Mouse (Mus musculus) lung, postnatal 0 days (tissue): ENCODE data around the gene Rab27a. TPM values are rescaled to one million over a fixed set of nuclear protein-coding genes. Genes with fewer than 3 reads are reported as not detected.

ENCODE experiments used
- ATAC-seq: fragments of 200-750 bp; cut with Nextera tagmentation; 2 replicates; pipeline ENCODE4 v1.8.0; 2017; ENCODE audit warnings: moderate library complexity
- DNase-seq: peaks from one replicate; pipeline ENCODE4 v3.0.0-alpha.2; 2016; ENCODE audit warnings: low spot score
- H3K27ac ChIP-seq: fragments of 300-500 bp; sonication (generic); 2 replicates; pipeline ENCODE4 v1.5.1; 2014; ENCODE audit warnings: antibody characterized with exemption, mild to moderate bottlenecking, low read length, mixed read lengths
- H3K27me3 ChIP-seq: fragments of 300-500 bp; sonication (generic); replicated peaks from 2 replicates; pipeline ENCODE4 v1.6.1; 2014; ENCODE audit warnings: low read length, mixed read lengths; ENCODE audit not compliant: insufficient read depth
- H3K36me3 ChIP-seq: fragments of 300-500 bp; sonication (generic); 2 replicates; pipeline ENCODE4 v1.6.1; 2014; ENCODE audit warnings: low read length, mixed read lengths; ENCODE audit not compliant: insufficient read depth
- H3K4me1 ChIP-seq: fragments of 300-500 bp; sonication (generic); 2 replicates; pipeline ENCODE4 v1.6.1; 2014; ENCODE audit warnings: antibody characterized with exemption, low read depth, low read length, mixed read lengths; ENCODE audit not compliant: insufficient read depth
- H3K4me2 ChIP-seq: fragments of 300-500 bp; sonication (generic); replicated peaks from 2 replicates; pipeline ENCODE4 v1.6.1; 2014; ENCODE audit warnings: low read depth, mild to moderate bottlenecking, low read length, moderate library complexity, mixed read lengths
- H3K4me3 ChIP-seq: fragments of 300-500 bp; sonication (generic); 2 replicates; pipeline ENCODE4 v1.5.1; 2014; ENCODE audit warnings: low read depth, low read length
- H3K9ac ChIP-seq: fragments of 300-500 bp; sonication (generic); replicated peaks from 2 replicates; pipeline ENCODE4 v1.6.1; 2014; ENCODE audit warnings: low read depth, mild to moderate bottlenecking
- H3K9me3 ChIP-seq: fragments of 300-500 bp; sonication (generic); 2 replicates; pipeline ENCODE4 v1.6.1; 2016; ENCODE audit warnings: low read length, mixed read lengths
- CTCF ChIP-seq: IDR thresholded peaks from 2 replicates; pipeline ENCODE4 v1.5.1; 2016; ENCODE audit warnings: antibody characterized with exemption, mild to moderate bottlenecking
- EP300 ChIP-seq: IDR thresholded peaks from 2 replicates; pipeline ENCODE4 v1.6.1; 2016; ENCODE audit warnings: antibody characterized with exemption, mild to moderate bottlenecking, control low read depth
- WGBS: fragments of 180-500 bp; shearing (Covaris S2); extraction: QIAGEN DNeasy Blood & Tissue Kit; methylation state at CpG from one replicate; pipeline ENCODE4 v1.1.7; 2014; 5-methylcytosine and 5-hydroxymethylcytosine counted together
- polyA plus RNA-seq: library from polyadenylated mRNA; unstranded; fragments of >200 nt; fragmentation: Nextera tagmentation; extraction: Ambion mirVana; gene quantifications from 2 replicates; pipeline ENCODE4 v1.2.1, GENCODE M21; 2015

Gene Rab27a
- polyA plus RNA-seq, 1 experiment from 2014 or later: 48.7 TPM

- Histone ChIP-seq H3K4me1 (peaks cover 6% of the 10 kb centered on the region; the same call in 1 of the 2 replicates), H3K9ac (no peak overlapping the region), H3K9me3 (no peaks in the 10 kb centered on the region), H3K4me3 (no peak overlapping the region), H3K4me2 (no peak overlapping the region), H3K36me3 (no peaks in the 10 kb centered on the region), H3K27ac (no peak overlapping the region), H3K27me3 (no peaks in the 10 kb centered on the region)
- 47% methylated on average over 8 of the region's 8 CpGs for WGBS
- DNase-seq: no peak
- ATAC-seq: no peak
- TF ChIP-seq EP300 (no peak), CTCF (no peak)
Measured at GRCm38 (mm10) chr9:73050606-73051005, 6.0 kb downstream of the Rab27a start.

- Histone ChIP-seq H3K4me3 (no peak overlapping the region), H3K36me3 (no peaks in the 10 kb centered on the region), H3K27ac (no peak overlapping the region), H3K9me3 (no peaks in the 10 kb centered on the region), H3K4me1 (no peaks in the 10 kb centered on the region), H3K27me3 (no peaks in the 10 kb centered on the region), H3K4me2 (no peak overlapping the region), H3K9ac (no peak overlapping the region)
- ATAC-seq (peak; percentile 35; the same call in 1 of the 2 replicates), DNase-seq (peak; percentile 33)
- TF ChIP-seq EP300 (peak; percentile 90), CTCF (no peak)
- 55% methylated on average over 10 of the region's 10 CpGs for WGBS
Measured at GRCm38 (mm10) chr9:73055441-73055911, 10.8 kb downstream of the Rab27a start.

GRCm38 (mm10) chr9:73059224-73059623, 14.6 kb downstream of the Rab27a start:
- H3K4me1 ChIP-seq: no peaks in the 10 kb centered on the region
- ATAC-seq (no peak), DNase-seq (no peak)
- TF ChIP-seq CTCF: no peak
- no peak for TF ChIP-seq EP300
- no peaks in the 10 kb centered on the region for H3K36me3 ChIP-seq
- H3K9me3 ChIP-seq: no peaks in the 10 kb centered on the region
- WGBS: 85% methylated on average over 4 of the region's 4 CpGs
- no peak overlapping the region for H3K9ac ChIP-seq
- H3K27ac ChIP-seq: no peak overlapping the region
- H3K4me2 ChIP-seq: no peak overlapping the region
- no peaks in the 10 kb centered on the region for H3K27me3 ChIP-seq
- no peak overlapping the region for H3K4me3 ChIP-seq

GRCm38 (mm10) chr9:73063621-73064290, 19.1 kb downstream of the Rab27a start:
- Histone ChIP-seq H3K36me3 (no peaks in the 10 kb centered on the region), H3K27ac (no peak overlapping the region), H3K9ac (no peak overlapping the region), H3K4me1 (peaks cover 7% of the 10 kb centered on the region; the same call in 1 of the 2 replicates), H3K9me3 (no peaks in the 10 kb centered on the region), H3K27me3 (no peaks in the 10 kb centered on the region), H3K4me2 (no peak overlapping the region), H3K4me3 (no peak overlapping the region)
- DNase-seq (no peak), ATAC-seq (no peak)
- 36% methylated on average over 15 of the region's 15 CpGs for WGBS
- TF ChIP-seq CTCF (no peak), EP300 (no peak)

- ATAC-seq: peak; percentile 59
- Histone ChIP-seq H3K4me1 (peaks cover 7% of the 10 kb centered on the region; the same call in 1 of the 2 replicates), H3K9ac (no peak overlapping the region), H3K27ac (0 out of 2 replicates have a peak overlapping the region, but pooled peaks have one; percentile 9), H3K27me3 (no peaks in the 10 kb centered on the region), H3K36me3 (no peaks in the 10 kb centered on the region), H3K9me3 (no peaks in the 10 kb centered on the region), H3K4me3 (no peak overlapping the region), H3K4me2 (peak overlapping the region; percentile 12; the same call in 1 of the 2 replicates)
- peak; percentile 83 for DNase-seq
- TF ChIP-seq EP300: peak; percentile 19; the same call in 1 of the 2 replicates
- no peak for TF ChIP-seq CTCF
- 29% methylated on average over 8 of the region's 10 CpGs for WGBS
Measured at GRCm38 (mm10) chr9:73067086-73067485, 22.4 kb downstream of the Rab27a start.

- Histone ChIP-seq H3K4me2 (no peak overlapping the region), H3K27me3 (no peaks in the 10 kb centered on the region), H3K36me3 (no peaks in the 10 kb centered on the region), H3K4me3 (no peak overlapping the region), H3K9ac (no peak overlapping the region; the same call in 1 of the 2 replicates), H3K27ac (peak overlapping the region; percentile 82), H3K9me3 (no peaks in the 10 kb centered on the region), H3K4me1 (peaks cover 7% of the 10 kb centered on the region; the same call in 1 of the 2 replicates)
- 10% methylated on average over 6 of the region's 6 CpGs for WGBS
- ATAC-seq: peak; percentile 83
- TF ChIP-seq CTCF (peak; percentile 10; the same call in 1 of the 2 replicates), EP300 (peak; percentile 81; the same call in 1 of the 2 replicates)
- DNase-seq: peak; percentile 79
Measured at GRCm38 (mm10) chr9:73068230-73068679, 23.6 kb downstream of the Rab27a start.
